Comparison of ENCODE assay signal across 8 mouse cellular contexts in genomic region chr7:29815910-29816429, GRCm38 (mm10). TPM values are rescaled to one million over a fixed set of nuclear protein-coding genes. Genes with fewer than 3 reads are reported as not detected.
DNase-seq lines count a peak whose midpoint lies in the region; ATAC-seq lines count a peak whose summit lies in the region.

Gene Zfp790, plus strand, starts transcription at chr7:29816114.

- peak; percentile 83 for ATAC-seq in megakaryocyte progenitor cell, adult 5-6 weeks (replicated peaks; ENCODE audit: poor library complexity)

- DNase-seq in adipocyte (ENCODE audit: low spot score), result peak; percentile 88
- DNase-seq in embryo, embryonic 10 days (ENCODE audit: low spot score), result peak; percentile 98
- peak; percentile 66 for DNase-seq in gastrocnemius, postnatal 10 days
- peak; percentile 94 for DNase-seq in induced T-regulatory cell, adult 2 months (ENCODE audit: low read depth)
- peak; percentile 84 to 93 for DNase-seq in left cerebral cortex, adult 9 months (ENCODE audit: low spot score in 2 of 2)
- peak; percentile 80 for DNase-seq in right cerebral cortex, postnatal 14 days
- peak; percentile 81 to 88 for DNase-seq in urinary bladder, postnatal 36 days (ENCODE audit: low spot score in 2 of 2)

RNA-seq across cellular contexts. Expression of gene Zfp790, which starts in this region (rescaled TPM):
- 10 to 100 TPM in 1 of 2 experiments, 1 to 10 TPM in 1; 9.6 to 10.9 TPM for total RNA-seq in gastrocnemius, postnatal 10 days (2021)
- 4.8 and 5.7 TPM in 2 replicates for total RNA-seq in megakaryocyte progenitor cell, adult 5-6 weeks (2015)
- 9.4 and 10.0 TPM in 2 replicates for total RNA-seq in megakaryocyte progenitor cell, adult 5-6 weeks (2017)

Comparison
In these comparisons a context has a peak if more than half of its experiments do, and no peak if none do; other contexts are left out.
1. Peak in every context shown above with its lines: DNase-seq and ATAC-seq.